Comparison of ENCODE assay signal across 8 mouse cellular contexts in genomic region chr11:6389483-6389921, GRCm38 (mm10). TPM values are rescaled to one million over a fixed set of nuclear protein-coding genes. Genes with fewer than 3 reads are reported as not detected.
A peak's percentile ranks its signal among the peaks of the same experiment; 100 is the strongest.
DNase-seq lines count a peak whose midpoint lies in the region; ATAC-seq and TF ChIP-seq lines count a peak whose summit lies in the region.

No protein-coding gene starts in this region.

- 2% methylated on average over 42 of the region's 43 CpGs for WGBS in heart, embryonic 10.5 days
- WGBS in forebrain, embryonic 14.5 days = 1% methylated on average over 21 of the region's 43 CpGs
- WGBS in limb, embryonic 12.5 days = under 1% methylated on average over 42 of the region's 43 CpGs

- no peaks in the 10 kb centered on the region for H3K9me3 ChIP-seq in heart, embryonic 10.5 days
- H3K9me3 ChIP-seq in forebrain, embryonic 14.5 days (replicated peaks; ENCODE audit: control insufficient read depth, low read length) = no peaks in the 10 kb centered on the region
- H3K9me3 ChIP-seq in limb, embryonic 12.5 days = no peaks in the 10 kb centered on the region

- CTCF ChIA-PET in Patski (lab: Charles Lee) = interaction anchor here (1.6 to 2.3 kb wide), 2 partner anchors 12 to 22 kb away, joined by 5 read pairs; no protein-coding TSS in a partner anchor

- H3K9ac ChIP-seq in forebrain, embryonic 14.5 days (ENCODE audit: low read length) = peak overlapping the region; percentile 97
- H3K9ac ChIP-seq in limb, embryonic 12.5 days (replicated peaks) = peak overlapping the region; percentile 79

- H3K4me1 ChIP-seq in heart, embryonic 10.5 days = peaks cover 22% of the 10 kb centered on the region
- peaks cover 13% of the 10 kb centered on the region for H3K4me1 ChIP-seq in forebrain, embryonic 14.5 days (ENCODE audit: control insufficient read depth, insufficient read depth, low read length)
- peaks cover 18% of the 10 kb centered on the region for H3K4me1 ChIP-seq in limb, embryonic 12.5 days (replicated peaks)

- peak overlapping the region; percentile 90 for H3K27ac ChIP-seq in heart, embryonic 10.5 days
- peak overlapping the region; percentile 95 for H3K27ac ChIP-seq in forebrain, embryonic 14.5 days (ENCODE audit: low read depth, low read length)
- H3K27ac ChIP-seq in limb, embryonic 12.5 days = 0 out of 2 replicates have a peak overlapping the region, but pooled peaks have one; percentile 53

- POLR2A ChIA-PET in Patski (lab: Charles Lee) = interaction anchor here (1.2 kb wide), 1 partner anchor 41 kb away, joined by 5 read pairs; no protein-coding TSS in a partner anchor

- no peaks in the 10 kb centered on the region for H3K27me3 ChIP-seq in heart, embryonic 10.5 days (ENCODE audit: insufficient read depth, poor library complexity, severe bottlenecking)
- no peaks in the 10 kb centered on the region for H3K27me3 ChIP-seq in Patski
- no peaks in the 10 kb centered on the region for H3K27me3 ChIP-seq in forebrain, embryonic 14.5 days (replicated peaks; ENCODE audit: control insufficient read depth, insufficient read depth, low read length)
- H3K27me3 ChIP-seq in limb, embryonic 12.5 days = no peaks in the 10 kb centered on the region

- in situ Hi-C loops in Patski (cut with MboI; ENCODE audit: low pct_unique_long_range_greater_than_20kb) = no loop called here

- no peak for DNase-seq in heart, embryonic 10.5 days (ENCODE audit: low spot score)
- no peak for DNase-seq in heart, postnatal 14 days
- no peak for DNase-seq in Patski (ENCODE audit: low read depth, low spot score)
- peak; percentile 34 for DNase-seq in forebrain, embryonic 14.5 days (ENCODE audit: low spot score)
- DNase-seq in neural tube, embryonic 10.5 days (ENCODE audit: extremely low spot score, low spot score) = peak; percentile 64
- DNase-seq in ovary, postnatal 14 days (ENCODE audit: low spot score) = no peak

- peaks cover 24% of the 10 kb centered on the region for H3K36me3 ChIP-seq in heart, embryonic 10.5 days
- peaks cover 30% of the 10 kb centered on the region for H3K36me3 ChIP-seq in forebrain, embryonic 14.5 days (ENCODE audit: control insufficient read depth, insufficient read depth, low read length)
- H3K36me3 ChIP-seq in limb, embryonic 12.5 days = peaks cover 16% of the 10 kb centered on the region

- TF ChIP-seq CTCF in Patski (IDR thresholded peaks at IDR 0.05) = no peak

- intact Hi-C loops in heart, postnatal 14 days (cut with DNase I) = no loop called here

- peak overlapping the region; percentile 87 for H3K4me3 ChIP-seq in heart, embryonic 10.5 days
- H3K4me3 ChIP-seq in forebrain, embryonic 14.5 days (ENCODE audit: low read depth, low read length) = peak overlapping the region; percentile 94
- H3K4me3 ChIP-seq in limb, embryonic 12.5 days (replicated peaks) = peak overlapping the region; percentile 81

- ATAC-seq in Patski = peak; percentile 52
- ATAC-seq in forebrain, embryonic 14.5 days = peak; percentile 29
- 0 out of 2 replicates have a peak, but pooled peaks have one; percentile 9 for ATAC-seq in limb, embryonic 12.5 days (ENCODE audit: insufficient number of reproducible peaks, insufficient read depth, low FRiP score, low TSS enrichment, low read depth)
- ATAC-seq in activated CD4-positive, CD25-positive, alpha-beta regulatory T cell, adult 4 months = no peak

- H3K4me2 ChIP-seq in forebrain, embryonic 14.5 days (ENCODE audit: low read length) = peak overlapping the region; percentile 72
- H3K4me2 ChIP-seq in limb, embryonic 12.5 days = peak overlapping the region; percentile 90

RNA-seq across cellular contexts. Expression of gene Zmiz2, which starts 0.6 kb away (rescaled TPM):
- polyA plus RNA-seq in heart, embryonic 10.5 days (2016; fragmentation: Nextera tagmentation; extraction: Ambion mirVana) = 8.1 and 10.2 TPM in 2 replicates
- total RNA-seq in heart, postnatal 14 days (2021) = 10 to 100 TPM; 41.1 to 42.5 TPM
- 46.9 TPM for polyA plus RNA-seq in Patski (2021)
- polyA plus RNA-seq in forebrain, embryonic 14.5 days (2014; fragmentation: Nextera tagmentation; extraction: Ambion mirVana) = 28.6 and 32.6 TPM in 2 replicates
- 10.3 and 10.4 TPM in 2 replicates for polyA plus RNA-seq in limb, embryonic 12.5 days (2016; fragmentation: Nextera tagmentation; extraction: Ambion mirVana)
- 10 to 100 TPM; 42.3 to 51.7 TPM for polyA plus RNA-seq in activated CD4-positive, CD25-positive, alpha-beta regulatory T cell, adult 4 months (2017; shearing (Covaris generic))

RNA-seq across cellular contexts. Expression of gene Ppia, which starts 25.7 kb away (rescaled TPM):
- polyA plus RNA-seq in heart, embryonic 10.5 days (2016; fragmentation: Nextera tagmentation; extraction: Ambion mirVana) = 4,882 and 5,148 TPM in 2 replicates
- 100 to 1,000 TPM; 500 to 603 TPM for total RNA-seq in heart, postnatal 14 days (2021)
- polyA plus RNA-seq in Patski (2021) = 3,491 TPM
- polyA plus RNA-seq in forebrain, embryonic 14.5 days (2014; fragmentation: Nextera tagmentation; extraction: Ambion mirVana) = 4,105 and 4,592 TPM in 2 replicates
- polyA plus RNA-seq in limb, embryonic 12.5 days (2016; fragmentation: Nextera tagmentation; extraction: Ambion mirVana) = 5,590 and 5,882 TPM in 2 replicates
- polyA plus RNA-seq in activated CD4-positive, CD25-positive, alpha-beta regulatory T cell, adult 4 months (2017; shearing (Covaris generic)) = 1,000 to 10,000 TPM; 2,979 to 3,385 TPM

RNA-seq across cellular contexts. Expression of gene H2afv, which starts 54.7 kb away (rescaled TPM):
- polyA plus RNA-seq in heart, embryonic 10.5 days (2016; fragmentation: Nextera tagmentation; extraction: Ambion mirVana) = 303 and 415 TPM in 2 replicates
- 10 to 100 TPM; 57.1 to 59.4 TPM for total RNA-seq in heart, postnatal 14 days (2021)
- 147 TPM for polyA plus RNA-seq in Patski (2021)
- polyA plus RNA-seq in forebrain, embryonic 14.5 days (2014; fragmentation: Nextera tagmentation; extraction: Ambion mirVana) = 593 and 826 TPM in 2 replicates
- 763 and 824 TPM in 2 replicates for polyA plus RNA-seq in limb, embryonic 12.5 days (2016; fragmentation: Nextera tagmentation; extraction: Ambion mirVana)
- 100 to 1,000 TPM; 207 to 221 TPM for polyA plus RNA-seq in activated CD4-positive, CD25-positive, alpha-beta regulatory T cell, adult 4 months (2017; shearing (Covaris generic))

Comparison
In these comparisons a context has a peak if more than half of its experiments do, and no peak if none do; other contexts are left out.
1. DNase-seq: peak in forebrain, embryonic 14.5 days (single experiment) and neural tube, embryonic 10.5 days (single experiment); none in heart, embryonic 10.5 days (single experiment), heart, postnatal 14 days (0 of 2), Patski (single experiment) and ovary, postnatal 14 days (single experiment).
2. Peak in every context shown above with its lines, with median percentiles within 50 percentile points of each other: H3K27ac ChIP-seq and H3K4me3 ChIP-seq.